Mouse (Mus musculus) megakaryocyte-erythroid progenitor cell, adult 5-6 weeks (primary cell): ENCODE measurements around the gene Zfp248. TPM values are rescaled to one million over a fixed set of nuclear protein-coding genes. Genes with fewer than 3 reads are reported as not detected.

Experiments used
- ATAC-seq: replicated peaks from 2 replicates; pipeline ENCODE4 v1.8.0; 2016; ENCODE audit warnings: mild to moderate bottlenecking, inconsistent platforms; ENCODE audit not compliant: severe bottlenecking, poor library complexity, low FRiP score, low TSS enrichment
- total RNA-seq, 2 experiments: library from RNA; stranded (forward) in 1 of 2; stranded (reverse) in 1 of 2; fragments of 200-1000, 215-1000 nt in 1 of 2; fragments of >200 nt in 1 of 2; fragmentation: Nextera tagmentation in 1 of 2; gene quantifications; 2 replicates each; pipeline ENCODE4 v1.2.3; 2014 to 2017

Gene Zfp248
- total RNA-seq (2014; fragmentation: Nextera tagmentation): 2.1 and 5.7 TPM in 2 replicates
- total RNA-seq (2017): 1.1 and 1.7 TPM in 2 replicates

DNA sequence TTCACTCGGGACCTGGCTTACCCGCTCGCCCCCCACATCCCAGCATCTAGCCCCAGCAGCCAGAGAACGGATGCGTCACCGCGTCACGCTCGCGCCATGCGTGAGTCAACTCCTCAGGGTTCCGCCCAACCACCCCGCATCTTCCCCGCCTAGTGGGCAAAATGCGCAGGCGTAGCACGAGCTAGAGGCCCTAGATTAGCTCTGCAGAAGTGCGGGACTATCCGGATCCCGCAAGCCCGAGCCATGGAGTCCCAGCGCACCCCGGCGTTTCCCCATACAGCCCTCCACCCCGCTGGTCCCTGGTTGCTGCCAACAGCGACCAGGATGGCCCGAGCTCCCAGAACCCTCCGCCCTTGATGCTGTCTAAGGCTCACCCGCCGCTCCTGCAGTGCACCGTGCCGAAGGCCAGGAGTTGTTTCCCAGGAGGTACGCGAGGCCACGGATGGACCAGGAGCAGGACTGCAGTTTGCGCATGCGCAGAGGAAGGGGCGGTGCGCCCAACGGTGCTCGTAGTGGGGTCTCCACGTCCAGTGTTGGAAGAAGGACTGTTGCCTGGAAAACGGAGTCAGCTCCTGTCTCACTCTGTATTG, at the start of gene Zfp248:
Gene Zfp248 (minus strand): TSS at position 487 of the 590 bp plus-strand sequence.
- peak; percentile 98 for ATAC-seq

DNA sequence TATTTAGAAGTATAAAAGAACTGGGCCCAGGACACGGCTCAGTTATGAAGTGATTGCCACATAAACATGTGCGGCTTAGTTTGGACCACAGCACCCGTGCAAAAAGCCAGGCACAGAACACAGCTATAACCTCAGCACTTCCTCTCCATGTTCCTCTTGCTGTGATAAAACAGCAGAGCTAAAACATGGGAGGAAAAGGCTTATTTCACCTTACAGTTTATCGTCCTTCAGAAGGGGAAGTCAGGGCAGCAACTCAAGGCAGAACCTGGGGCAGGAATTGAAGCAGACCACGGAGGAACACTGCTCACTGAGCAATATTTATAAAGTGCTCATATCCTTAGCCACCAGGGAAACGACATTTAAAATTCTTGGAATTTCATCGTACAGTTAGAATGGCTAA, 43.7 kb upstream of the Zfp248 start:
- no peak for ATAC-seq

DNA sequence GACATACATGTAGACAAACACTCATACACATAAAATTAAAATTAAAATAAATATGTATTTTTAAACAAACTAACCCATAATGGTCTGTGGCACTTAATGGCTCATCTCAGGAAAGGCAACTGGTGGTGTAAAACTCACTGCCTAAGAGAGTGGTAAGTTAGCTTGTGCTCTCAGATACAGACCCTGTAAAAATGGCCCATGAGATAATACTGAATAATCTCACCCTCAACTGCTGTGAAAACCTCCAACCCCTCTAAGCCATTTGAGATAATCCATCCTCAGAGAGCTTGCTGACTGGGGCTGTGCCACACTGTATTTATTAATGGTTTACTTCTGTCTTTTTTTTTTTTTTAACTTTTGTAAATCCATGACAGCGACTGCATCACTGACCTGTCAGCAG, 26.8 kb upstream of the Zfp248 start:
- no peak for ATAC-seq

DNA sequence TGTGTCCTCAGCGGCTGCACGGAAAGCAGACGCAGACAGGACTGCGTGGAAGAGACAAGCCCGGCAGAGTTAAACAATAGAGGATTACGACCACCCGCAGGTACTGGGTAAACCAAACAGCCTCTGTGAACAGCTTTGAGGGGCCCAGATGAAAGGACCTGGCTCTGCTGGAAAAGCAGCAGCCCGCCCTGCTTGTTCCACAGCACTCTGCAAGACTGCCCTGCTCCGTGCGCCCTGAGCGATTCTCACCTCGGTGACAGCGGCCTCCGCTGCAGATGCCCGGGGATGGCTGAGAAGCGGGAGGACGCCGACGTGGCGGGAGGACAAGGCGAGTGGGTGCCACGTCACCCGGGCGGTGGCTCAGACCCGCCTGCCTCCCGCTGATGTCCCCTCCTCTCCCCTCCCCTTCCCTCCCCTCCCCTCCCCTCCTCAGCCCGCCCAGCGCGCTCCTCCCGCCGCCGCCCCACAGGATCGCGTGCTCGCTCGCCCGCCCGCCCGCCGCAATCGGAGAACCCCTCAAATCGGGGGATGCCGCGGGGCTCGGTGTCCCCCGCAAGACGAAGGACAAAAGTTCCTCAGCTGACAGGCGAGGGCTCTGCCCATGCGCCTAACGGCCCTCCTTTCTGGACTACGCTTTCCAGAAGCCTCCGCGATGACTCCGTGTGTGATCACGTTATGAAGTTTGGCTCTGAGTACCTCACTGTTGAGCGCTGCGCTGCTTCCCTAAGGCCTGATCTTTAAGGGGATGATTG, 23.8 kb upstream of the Zfp248 start, which contains the start of gene Zfp9:
Gene Zfp9 (minus strand): TSS at position 364 of the 752 bp plus-strand sequence.
- ATAC-seq: peak; percentile 94

DNA sequence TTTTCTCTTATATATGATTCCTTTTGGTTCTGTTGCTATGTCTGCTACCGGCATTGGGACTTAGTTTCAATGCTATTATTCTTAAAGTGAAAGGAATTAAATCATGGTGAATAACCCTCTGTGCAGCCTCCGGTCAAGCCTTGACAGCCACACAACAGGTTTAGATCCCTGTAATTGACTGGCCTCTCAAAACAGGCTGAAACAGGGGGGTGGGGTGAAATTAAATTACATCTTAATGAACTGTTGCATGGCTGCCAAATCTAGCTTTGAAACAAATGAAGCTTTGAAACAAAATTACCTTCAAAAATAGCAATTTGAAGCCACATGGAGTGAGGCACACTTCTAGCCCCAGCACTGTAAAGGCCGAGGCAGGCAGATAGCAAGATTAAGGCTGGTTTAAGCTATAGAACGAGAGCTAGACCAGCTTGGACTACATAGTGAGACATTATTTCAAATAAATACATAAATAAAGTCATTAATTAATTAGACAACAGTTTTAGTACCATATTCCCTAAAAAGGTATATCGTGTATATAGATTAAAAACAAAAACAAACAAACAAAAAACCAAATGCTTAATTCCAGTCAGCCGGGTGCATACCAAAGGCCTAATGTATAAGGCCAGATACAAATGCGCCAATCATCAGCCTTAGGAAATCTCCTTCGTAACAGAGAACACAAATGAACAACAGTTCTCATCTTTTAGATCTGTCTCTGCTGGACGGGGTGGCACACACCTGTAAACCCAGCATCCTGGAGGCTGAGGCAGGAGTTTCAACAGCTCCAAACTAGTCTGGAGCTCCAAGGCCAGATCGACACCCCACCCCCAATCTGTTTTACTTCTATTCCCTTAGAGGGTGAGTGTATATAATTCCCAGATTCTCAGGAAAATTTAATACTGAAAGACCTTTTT, 22.8 kb upstream of the Zfp248 start:
- ATAC-seq: no peak

DNA sequence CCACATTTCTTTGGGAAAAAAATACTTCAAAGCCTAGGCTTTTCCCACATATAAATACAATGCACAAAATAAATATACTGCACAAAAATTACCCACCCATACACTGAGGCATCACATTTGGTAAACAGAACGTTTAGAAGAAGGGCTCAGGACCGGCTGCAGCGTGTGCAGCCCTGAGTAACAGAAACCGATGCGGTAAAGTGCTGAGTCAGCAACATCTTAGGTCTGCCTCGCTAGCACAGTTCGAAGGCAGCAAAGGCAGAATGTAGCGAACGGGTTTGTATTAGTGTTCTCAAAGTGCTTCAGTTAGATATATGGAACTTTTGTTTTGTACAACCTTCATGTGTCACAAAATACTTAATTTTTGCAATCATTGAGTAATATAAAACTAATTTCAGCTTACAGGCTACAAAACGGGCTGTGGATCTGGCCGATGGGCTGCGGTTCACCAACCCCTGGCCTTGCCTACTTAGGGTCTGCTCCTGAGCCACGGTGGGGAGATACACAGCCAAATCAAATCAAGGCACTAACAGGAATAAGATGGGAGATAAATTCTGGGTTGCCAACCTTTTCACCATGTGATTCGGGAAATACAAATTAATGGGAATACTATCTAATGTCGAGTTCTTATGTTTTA, 6.9 kb upstream of the Zfp248 start:
- ATAC-seq: no peak

DNA sequence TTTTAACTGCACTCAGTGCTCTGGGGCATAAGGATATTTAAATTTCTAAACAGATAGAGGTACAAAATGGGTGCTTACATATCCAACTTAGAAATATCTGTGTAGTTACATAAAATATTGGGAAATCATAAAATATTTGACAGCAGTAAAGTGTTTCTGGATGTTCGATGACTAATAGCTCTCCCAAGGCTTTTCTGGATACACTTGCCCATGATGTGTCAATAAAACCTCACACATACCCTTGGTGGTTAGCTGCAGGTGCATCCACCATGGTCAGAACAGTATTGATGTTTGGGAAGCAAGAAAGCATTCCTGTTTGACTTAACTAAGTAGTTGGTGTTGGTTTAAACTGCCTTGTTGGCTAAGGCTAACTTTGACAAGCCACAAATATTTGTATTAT, 2.4 kb upstream of the Zfp248 start:
- no peak for ATAC-seq

DNA sequence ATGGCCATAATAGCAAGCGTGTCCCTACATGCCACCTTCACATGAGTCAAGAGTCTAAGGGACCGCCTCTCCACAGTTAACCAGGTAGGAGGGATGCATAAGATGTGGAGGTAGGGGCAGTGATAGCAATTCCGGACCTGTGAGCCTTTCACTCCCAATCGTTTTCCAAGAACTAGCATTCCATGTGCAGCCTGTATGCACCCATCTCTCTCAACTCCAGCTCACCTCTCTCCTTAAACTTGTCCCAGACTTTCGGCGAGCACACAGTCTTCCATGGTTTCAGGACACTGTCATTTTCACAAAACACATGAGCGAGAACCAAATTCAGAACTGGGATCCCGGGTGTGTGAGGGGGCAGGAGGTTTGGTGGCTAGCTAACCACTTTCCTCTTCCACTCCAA, 876 bp downstream of the Zfp248 start:
- ATAC-seq: no peak

DNA sequence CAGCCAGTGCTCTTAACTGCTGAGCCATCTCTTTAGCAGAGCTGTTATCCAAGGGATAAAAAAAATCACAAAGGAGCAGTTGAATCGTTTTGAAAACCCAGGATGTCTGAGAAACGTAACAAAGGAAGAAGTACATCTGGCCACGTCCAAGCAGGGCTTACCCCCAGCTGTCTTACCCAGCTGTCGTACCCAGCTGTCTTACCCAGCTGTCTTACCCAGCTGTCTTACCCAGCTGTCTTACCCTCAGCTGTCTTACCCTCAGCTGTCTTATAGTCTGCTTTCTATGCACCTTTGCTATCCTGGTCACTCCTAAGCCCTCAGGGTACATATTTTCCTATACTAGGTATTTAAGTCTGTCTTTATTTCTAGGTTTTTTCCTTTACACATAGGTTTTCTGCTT, 23.8 kb downstream of the Zfp248 start:
- no peak for ATAC-seq

DNA sequence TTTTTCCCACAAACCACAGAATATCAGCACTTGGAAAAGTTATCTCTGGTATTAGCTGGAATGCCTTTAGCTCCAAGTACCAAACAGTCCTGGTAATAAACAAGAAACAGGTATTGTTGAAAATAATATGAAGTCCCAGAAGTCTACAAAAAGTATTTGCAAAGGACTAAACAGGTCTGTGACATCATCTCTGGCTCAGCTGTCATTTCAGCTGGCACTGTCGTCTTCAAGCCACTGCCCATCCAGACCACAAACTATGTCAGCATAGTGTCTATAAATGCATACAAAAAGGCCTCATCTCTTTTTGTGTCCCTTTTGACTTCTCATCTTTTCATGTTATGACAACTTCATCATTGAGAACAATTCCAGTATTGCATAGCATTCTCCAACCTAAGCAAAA, 28.7 kb downstream of the Zfp248 start:
- ATAC-seq: no peak

DNA sequence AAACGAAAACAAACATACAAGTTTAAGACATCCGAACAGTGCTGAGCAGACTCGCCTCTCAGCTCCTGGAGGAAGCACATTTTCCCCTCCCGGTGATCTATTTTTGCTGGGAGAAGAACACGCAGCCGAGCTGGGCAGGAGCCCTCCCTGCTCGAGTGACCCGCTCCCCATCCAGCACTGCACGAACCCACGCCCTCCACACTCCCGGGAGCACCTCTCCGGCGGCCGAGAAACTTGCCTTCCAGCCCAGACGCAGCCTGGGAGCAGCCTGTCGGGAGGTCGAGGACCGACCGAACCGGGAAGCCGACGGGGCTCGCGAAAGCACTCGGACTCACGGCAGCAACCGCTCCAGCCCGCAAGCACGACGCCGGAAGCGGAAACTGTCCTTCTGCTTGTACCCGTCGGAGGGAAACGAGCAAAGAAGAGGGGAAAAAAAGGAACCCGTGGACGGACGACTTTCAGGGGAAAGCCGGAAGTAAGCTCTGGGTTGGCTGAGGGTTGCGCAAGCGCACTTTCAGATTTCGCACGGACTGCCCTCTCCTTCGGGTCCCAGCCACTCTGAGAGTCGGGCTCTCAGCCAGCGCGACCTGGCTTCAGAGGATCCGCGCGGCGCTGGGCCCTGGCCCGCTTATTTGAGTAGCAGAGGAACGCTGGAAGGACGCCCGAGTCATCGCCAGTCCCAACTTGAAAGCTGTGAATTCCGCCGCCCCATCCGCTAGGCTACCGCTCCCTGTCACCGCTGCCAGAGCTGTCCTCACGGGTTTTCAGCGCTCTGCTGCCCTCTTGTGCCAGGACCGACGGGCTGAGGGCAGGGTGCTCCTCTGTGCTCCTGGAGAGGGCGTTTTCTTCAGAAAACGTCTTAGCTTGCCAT, 36.0 kb downstream of the Zfp248 start, which contains the start of gene Bms1:
Gene Bms1 (minus strand): TSS at position 425 of the 871 bp plus-strand sequence.
- peak; percentile 97 for ATAC-seq

DNA sequence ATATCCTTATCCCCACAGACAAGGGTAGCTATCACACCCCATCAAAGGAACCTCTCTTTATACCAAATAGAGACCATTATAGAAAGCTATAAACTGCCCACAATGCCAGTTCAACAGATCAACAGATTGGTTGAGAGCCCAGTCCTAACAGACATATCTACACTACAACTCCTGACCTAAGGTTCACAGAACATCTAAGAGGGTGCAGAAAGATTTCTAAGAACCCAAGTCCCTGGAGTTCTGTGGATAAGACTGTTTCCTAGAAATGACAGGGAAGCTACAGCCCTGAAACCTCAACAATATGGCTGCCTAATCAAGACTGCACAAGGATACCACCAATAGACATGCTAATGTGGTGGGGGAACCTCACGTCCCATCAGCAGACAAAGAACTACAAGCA, 44.9 kb downstream of the Zfp248 start:
- ATAC-seq: no peak

DNA sequence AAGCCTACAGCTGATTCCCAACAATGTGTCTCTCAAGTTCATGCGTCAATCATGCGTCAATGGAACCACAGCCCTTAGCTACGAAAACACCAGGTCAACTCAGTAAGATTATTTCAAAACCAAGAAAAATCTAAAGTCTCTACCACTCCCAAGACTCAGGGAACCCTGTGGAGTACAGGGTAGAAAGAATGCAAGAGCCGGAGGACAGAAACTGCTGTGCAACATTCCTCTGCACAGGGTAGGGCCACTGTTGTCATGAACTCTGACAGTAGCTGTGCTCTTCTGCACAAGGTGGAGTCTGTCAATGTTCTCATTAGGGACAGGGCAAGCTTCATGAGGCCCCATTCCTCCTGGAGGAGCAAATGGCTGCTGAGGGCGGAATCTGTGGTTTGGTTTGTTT, 46.8 kb downstream of the Zfp248 start:
- no peak for ATAC-seq

DNA sequence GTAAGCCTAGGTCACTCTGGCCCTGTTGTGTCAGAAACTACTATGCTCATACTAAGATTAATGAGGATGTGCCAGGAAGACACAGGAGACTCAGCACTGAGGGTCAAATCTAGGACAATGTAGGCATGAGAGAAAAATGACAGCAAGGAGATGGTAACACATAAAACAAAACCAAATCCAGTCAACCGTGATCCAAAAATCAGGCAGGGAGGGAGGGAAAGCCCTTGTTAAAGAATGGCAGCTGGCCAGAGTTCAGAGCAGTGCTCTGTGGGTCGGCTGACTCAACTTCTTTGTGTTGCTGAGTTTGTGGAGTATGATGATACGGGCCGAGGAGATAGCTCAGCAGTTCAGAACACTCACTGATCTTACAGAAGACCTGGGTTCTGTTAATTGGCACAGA, 48.9 kb downstream of the Zfp248 start:
- no peak for ATAC-seq

DNA sequence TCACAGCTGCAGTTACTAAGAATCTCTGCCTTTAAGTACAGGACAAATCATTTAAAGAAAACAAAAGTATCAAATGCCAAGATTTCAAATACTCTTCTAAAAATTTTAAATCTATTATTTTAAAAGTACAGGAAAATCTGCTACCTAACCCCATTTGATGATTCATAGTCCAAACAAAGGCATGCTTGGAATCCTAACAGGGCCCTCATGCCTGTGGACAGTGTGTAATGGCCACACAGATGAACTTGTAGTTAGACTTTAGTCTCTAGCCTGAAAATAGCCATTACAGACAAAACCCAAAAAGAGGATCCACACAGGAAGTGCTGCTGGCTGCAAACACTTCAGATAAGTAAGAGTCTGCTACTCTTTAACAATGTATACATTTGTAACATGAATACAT, 64.6 kb downstream of the Zfp248 start:
- no peak for ATAC-seq

DNA sequence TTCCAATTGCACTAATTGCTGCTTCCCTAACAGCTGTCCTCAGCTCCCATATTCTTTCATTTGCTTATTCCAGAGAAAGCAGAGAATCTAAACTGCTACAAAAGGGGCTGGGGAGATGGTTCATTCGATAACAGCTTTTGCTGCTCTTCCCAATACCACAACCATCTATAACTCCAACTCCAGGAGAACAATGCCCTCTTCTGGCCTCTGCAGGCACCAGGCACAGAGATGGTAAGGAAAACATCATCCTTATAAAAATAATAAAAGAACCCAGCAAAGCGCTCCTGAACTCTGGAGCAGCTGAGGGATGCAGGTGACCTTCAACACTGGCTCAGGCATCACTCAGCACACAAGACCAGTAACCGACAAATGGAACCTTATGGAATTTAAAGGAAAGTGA, 69.4 kb downstream of the Zfp248 start:
- no peak for ATAC-seq

DNA sequence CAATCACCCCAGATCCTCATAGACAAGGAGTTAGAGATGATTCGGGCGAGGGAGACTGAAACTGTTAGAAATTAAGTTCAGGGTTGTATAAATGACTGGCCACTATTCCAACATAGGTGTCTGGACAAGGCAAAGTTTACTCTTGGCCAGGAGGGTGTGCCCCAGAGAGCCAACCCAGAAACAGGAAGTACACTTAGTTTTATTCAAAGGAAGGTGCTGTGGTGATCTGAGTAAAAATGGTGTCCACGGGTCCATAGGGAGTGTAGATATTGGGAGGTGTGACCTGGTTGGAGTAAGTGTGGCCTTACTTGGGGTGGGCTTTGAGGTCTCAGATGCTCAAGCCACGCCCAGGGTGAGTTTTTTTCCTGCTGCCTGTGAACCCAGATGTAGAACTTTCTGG, 74.1 kb downstream of the Zfp248 start:
- ATAC-seq: no peak

DNA sequence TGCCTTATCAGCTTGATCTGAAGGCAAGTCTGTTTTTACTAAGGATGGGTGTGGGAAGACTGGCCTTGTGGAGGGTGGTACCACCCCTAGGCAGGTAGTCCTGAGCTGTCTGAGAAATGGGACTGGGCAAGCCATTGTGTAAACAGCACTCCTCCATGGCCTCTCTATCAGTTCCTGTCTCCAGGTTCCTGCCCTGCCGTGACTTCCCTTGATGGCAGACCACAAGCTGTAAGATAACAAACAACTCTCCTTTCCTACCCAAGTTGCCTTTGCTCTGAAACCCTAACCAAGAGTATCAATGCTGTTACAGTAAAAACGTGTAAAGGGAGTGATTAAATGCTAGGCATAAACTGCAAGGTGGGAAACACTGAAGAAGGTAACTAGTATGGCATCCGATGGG, 74.7 kb downstream of the Zfp248 start:
- ATAC-seq: no peak
